Mouse (Mus musculus): ENCODE results near the gene RPS10-NUDT3. TPM values are rescaled to one million over a fixed set of nuclear protein-coding genes. Genes with fewer than 3 reads are reported as not detected.

Gene RPS10-NUDT3
- polyA plus RNA-seq, 1 experiment, result not detected

GRCm38 (mm10) chr17:27592565-27592910, 42.5 kb downstream of the RPS10-NUDT3 start:
- no peak overlapping the region for H3K4me3 ChIP-seq (ENCODE audit: control insufficient read depth, low read depth, low read length)
- no peak overlapping the region for H3K27ac ChIP-seq (ENCODE audit: control insufficient read depth, insufficient read depth, low read depth, low read length)
- H3K27me3 ChIP-seq (ENCODE audit: control insufficient read depth, insufficient read depth, low read length), result no peaks in the 10 kb centered on the region
- peaks cover 2% of the 10 kb centered on the region; the same call in 1 of the 2 replicates for H3K4me1 ChIP-seq (ENCODE audit: control insufficient read depth, insufficient read depth, low read length)
- H3K36me3 ChIP-seq (ENCODE audit: control insufficient read depth, insufficient read depth, low read length), result peaks cover 1% of the 10 kb centered on the region
- TF ChIP-seq CTCF (IDR thresholded peaks at IDR 0.05; ENCODE audit: control insufficient read depth, insufficient read depth, insufficient replicate concordance, low read depth, low read length), result no peak
- TF ChIP-seq POLR2A (IDR thresholded peaks at IDR 0.05; ENCODE audit: control insufficient read depth, low read depth, low read length), result no peak

- Histone ChIP-seq H3K4me3 (ENCODE audit: control insufficient read depth, low read depth, low read length) (no peak overlapping the region), H3K4me1 (ENCODE audit: control insufficient read depth, insufficient read depth, low read length) (peaks cover 3% of the 10 kb centered on the region), H3K27me3 (ENCODE audit: control insufficient read depth, insufficient read depth, low read length) (no peaks in the 10 kb centered on the region), H3K36me3 (ENCODE audit: control insufficient read depth, insufficient read depth, low read length) (peaks cover 1% of the 10 kb centered on the region), H3K27ac (ENCODE audit: control insufficient read depth, insufficient read depth, low read depth, low read length) (no peak overlapping the region)
- TF ChIP-seq POLR2A (IDR thresholded peaks at IDR 0.05; ENCODE audit: control insufficient read depth, low read depth, low read length) (no peak), CTCF (IDR thresholded peaks at IDR 0.05; ENCODE audit: control insufficient read depth, insufficient read depth, insufficient replicate concordance, low read depth, low read length) (no peak)
These were observed 43.0 kb downstream of the RPS10-NUDT3 start for GRCm38 (mm10) chr17:27591826-27592564.

- Histone ChIP-seq H3K4me3 (ENCODE audit: control insufficient read depth, low read depth, low read length) (no peak overlapping the region), H3K27ac (ENCODE audit: control insufficient read depth, insufficient read depth, low read depth, low read length) (no peak overlapping the region), H3K4me1 (ENCODE audit: control insufficient read depth, insufficient read depth, low read length) (peaks cover 4% of the 10 kb centered on the region), H3K27me3 (ENCODE audit: control insufficient read depth, insufficient read depth, low read length) (no peaks in the 10 kb centered on the region), H3K36me3 (ENCODE audit: control insufficient read depth, insufficient read depth, low read length) (no peaks in the 10 kb centered on the region; the same call in none of the 2 replicates)
- TF ChIP-seq POLR2A (IDR thresholded peaks at IDR 0.05; ENCODE audit: control insufficient read depth, low read depth, low read length) (no peak), CTCF (IDR thresholded peaks at IDR 0.05; ENCODE audit: control insufficient read depth, insufficient read depth, insufficient replicate concordance, low read depth, low read length) (no peak)
These were observed 46.8 kb downstream of the RPS10-NUDT3 start for GRCm38 (mm10) chr17:27588231-27588630.

GRCm38 (mm10) chr17:27587252-27587651, 47.8 kb downstream of the RPS10-NUDT3 start:
- no peaks in the 10 kb centered on the region for H3K27me3 ChIP-seq (ENCODE audit: control insufficient read depth, insufficient read depth, low read length)
- H3K27ac ChIP-seq (ENCODE audit: control insufficient read depth, insufficient read depth, low read depth, low read length), result no peak overlapping the region
- no peaks in the 10 kb centered on the region; the same call in 1 of the 2 replicates for H3K36me3 ChIP-seq (ENCODE audit: control insufficient read depth, insufficient read depth, low read length)
- no peak overlapping the region for H3K4me3 ChIP-seq (ENCODE audit: control insufficient read depth, low read depth, low read length)
- H3K4me1 ChIP-seq (ENCODE audit: control insufficient read depth, insufficient read depth, low read length), result peaks cover 4% of the 10 kb centered on the region
- TF ChIP-seq CTCF (IDR thresholded peaks at IDR 0.05; ENCODE audit: control insufficient read depth, insufficient read depth, insufficient replicate concordance, low read depth, low read length) (no peak), POLR2A (IDR thresholded peaks at IDR 0.05; ENCODE audit: control insufficient read depth, low read depth, low read length) (no peak)

- no peak overlapping the region for H3K27ac ChIP-seq (ENCODE audit: control insufficient read depth, insufficient read depth, low read depth, low read length)
- TF ChIP-seq CTCF (IDR thresholded peaks at IDR 0.05; ENCODE audit: control insufficient read depth, insufficient read depth, insufficient replicate concordance, low read depth, low read length) (no peak), POLR2A (IDR thresholded peaks at IDR 0.05; ENCODE audit: control insufficient read depth, low read depth, low read length) (no peak)
- peaks cover 4% of the 10 kb centered on the region for H3K4me1 ChIP-seq (ENCODE audit: control insufficient read depth, insufficient read depth, low read length)
- H3K4me3 ChIP-seq (ENCODE audit: control insufficient read depth, low read depth, low read length), result no peak overlapping the region
- no peaks in the 10 kb centered on the region for H3K27me3 ChIP-seq (ENCODE audit: control insufficient read depth, insufficient read depth, low read length)
- no peaks in the 10 kb centered on the region; the same call in 1 of the 2 replicates for H3K36me3 ChIP-seq (ENCODE audit: control insufficient read depth, insufficient read depth, low read length)
These were observed 48.4 kb downstream of the RPS10-NUDT3 start for GRCm38 (mm10) chr17:27586661-27587060.

GRCm38 (mm10) chr17:27583185-27583894, 51.7 kb downstream of the RPS10-NUDT3 start:
- TF ChIP-seq POLR2A (IDR thresholded peaks at IDR 0.05; ENCODE audit: control insufficient read depth, low read depth, low read length) (no peak), CTCF (IDR thresholded peaks at IDR 0.05; ENCODE audit: control insufficient read depth, insufficient read depth, insufficient replicate concordance, low read depth, low read length) (no peak)
- Histone ChIP-seq H3K36me3 (ENCODE audit: control insufficient read depth, insufficient read depth, low read length) (no peaks in the 10 kb centered on the region; the same call in 1 of the 2 replicates), H3K4me1 (ENCODE audit: control insufficient read depth, insufficient read depth, low read length) (peaks cover 4% of the 10 kb centered on the region), H3K27ac (ENCODE audit: control insufficient read depth, insufficient read depth, low read depth, low read length) (no peak overlapping the region), H3K4me3 (ENCODE audit: control insufficient read depth, low read depth, low read length) (no peak overlapping the region), H3K27me3 (ENCODE audit: control insufficient read depth, insufficient read depth, low read length) (no peaks in the 10 kb centered on the region)

DNA sequence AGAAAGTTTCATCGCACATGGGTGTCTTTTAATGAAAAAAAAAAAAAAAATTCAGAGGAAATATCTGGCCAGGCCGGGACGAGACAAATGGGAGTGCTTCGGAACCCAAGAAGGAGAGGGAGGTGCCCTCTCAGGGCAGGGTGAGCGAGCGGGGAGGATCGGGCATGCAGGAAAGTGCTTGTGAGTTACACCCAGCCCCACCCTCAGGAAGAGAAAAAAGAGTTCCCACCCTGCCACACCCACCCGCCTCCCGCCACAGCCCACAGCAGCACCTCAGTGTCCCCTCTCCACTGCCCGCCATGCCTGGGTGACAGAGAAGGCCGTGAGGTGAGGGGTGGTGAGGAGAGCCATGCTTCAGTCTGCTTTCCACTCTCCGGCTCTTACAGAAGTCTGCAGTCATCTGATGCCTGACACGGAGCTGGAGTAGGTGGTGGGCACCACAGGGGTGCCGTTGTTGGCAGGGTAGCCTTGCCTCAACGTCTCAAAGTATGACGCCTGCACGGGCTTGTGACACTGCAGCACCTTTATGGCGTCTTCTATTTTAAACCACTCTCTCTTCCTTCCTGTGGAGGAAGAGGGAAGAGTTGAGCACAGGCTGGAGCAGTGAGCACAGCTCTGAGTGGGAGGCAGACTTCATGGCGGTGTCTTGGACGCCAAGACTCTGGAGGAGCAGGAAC, 54.5 kb downstream of the RPS10-NUDT3 start:
- H3K27ac ChIP-seq (ENCODE audit: control insufficient read depth, insufficient read depth, low read depth, low read length), result no peak overlapping the region
- no peaks in the 10 kb centered on the region for H3K27me3 ChIP-seq (ENCODE audit: control insufficient read depth, insufficient read depth, low read length)
- no peaks in the 10 kb centered on the region; the same call in 1 of the 2 replicates for H3K4me1 ChIP-seq (ENCODE audit: control insufficient read depth, insufficient read depth, low read length)
- H3K4me3 ChIP-seq (ENCODE audit: control insufficient read depth, low read depth, low read length), result no peak overlapping the region
- no peak for TF ChIP-seq CTCF (IDR thresholded peaks at IDR 0.05; ENCODE audit: control insufficient read depth, insufficient read depth, insufficient replicate concordance, low read depth, low read length)
- no peak for TF ChIP-seq POLR2A (IDR thresholded peaks at IDR 0.05; ENCODE audit: control insufficient read depth, low read depth, low read length)
- no peaks in the 10 kb centered on the region; the same call in none of the 2 replicates for H3K36me3 ChIP-seq (ENCODE audit: control insufficient read depth, insufficient read depth, low read length)

All from testis, adult 2 months (tissue).